Mouse (Mus musculus) embryo, embryonic 11.5 days (tissue): ENCODE results near the gene Cul3.
"Not testable (repeated sequence)": the region's sequence is repeated elsewhere in the genome, so short reads cannot be mapped to it uniquely, and the experiment has no call there.

Source experiments
- DNase-seq: peaks from one replicate; pipeline ENCODE4 v3.0.0-alpha.2; 2012; ENCODE audit warnings: low read depth, low spot score

Gene Cul3

DNA sequence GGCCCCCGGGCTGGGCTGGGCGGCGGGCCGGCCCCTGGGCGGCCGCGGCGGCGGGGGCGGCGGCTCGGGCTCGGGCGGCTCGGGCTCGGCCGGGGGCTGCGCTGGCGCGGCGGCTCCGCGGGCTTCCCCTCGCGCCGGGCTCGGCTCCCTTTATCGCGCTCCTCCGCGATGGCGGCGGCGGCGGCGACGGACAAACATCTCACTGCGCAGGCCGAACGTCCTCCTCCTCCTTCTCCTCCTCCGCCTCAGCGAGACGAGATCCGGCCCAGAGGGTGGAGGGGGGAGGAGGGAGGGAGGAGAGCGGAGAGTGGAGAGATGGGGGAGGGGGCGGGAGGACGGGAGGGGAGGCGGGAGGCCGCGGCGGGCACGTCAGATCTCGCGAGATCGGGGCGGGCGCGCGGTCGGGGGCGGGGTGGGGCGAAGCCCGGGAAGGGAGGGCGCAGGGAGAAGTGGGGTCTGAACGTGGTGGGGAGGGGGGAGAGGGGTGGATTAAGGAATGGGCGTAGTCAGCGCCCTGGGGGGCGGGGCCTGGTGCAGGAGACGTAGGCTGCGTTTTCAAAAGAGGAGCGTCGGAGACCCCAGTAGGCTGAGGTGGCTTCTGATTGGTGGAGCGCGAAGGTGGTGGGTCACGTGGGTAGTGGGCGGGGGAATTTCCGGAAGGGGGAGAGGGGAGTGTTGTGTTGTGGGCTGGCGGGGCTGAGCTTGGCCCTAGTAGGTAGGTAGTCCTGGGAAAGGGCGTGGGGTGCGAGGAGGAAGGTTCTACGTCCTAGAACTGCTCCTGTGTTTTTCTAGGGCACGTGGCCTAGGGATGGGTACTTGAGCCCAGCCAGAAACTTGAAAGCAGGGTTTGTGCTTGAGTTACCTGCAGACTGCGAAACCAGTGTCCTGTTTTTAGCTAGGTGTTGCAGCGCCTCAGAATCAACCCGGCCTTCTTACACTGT lies at the start of gene Cul3:
Gene Cul3, minus strand, starts transcription at position 45 of the 941 bp plus-strand sequence.
- DNase-seq: peak; percentile 98

DNA sequence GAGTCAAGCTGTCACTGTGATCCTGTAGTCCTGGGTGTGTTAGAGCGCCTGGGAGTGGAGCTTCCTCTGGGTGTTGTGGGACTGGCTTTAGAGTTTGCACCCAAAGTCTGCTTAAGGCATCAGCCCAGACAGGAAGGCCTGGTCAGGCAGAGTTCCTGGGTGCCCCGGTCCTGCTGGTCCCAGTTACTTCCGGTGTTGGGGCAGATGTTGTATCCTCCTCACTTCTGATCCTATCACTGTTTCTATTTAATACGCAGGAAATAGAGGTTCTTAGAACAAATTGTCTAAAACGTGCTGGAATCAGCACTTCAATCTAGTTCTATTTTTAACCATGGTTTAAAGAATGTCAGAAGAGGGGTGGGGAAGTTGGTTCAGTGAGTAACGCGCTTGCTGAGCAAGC lies 49.2 kb upstream of the Cul3 start:
- DNase-seq: no peak

DNA sequence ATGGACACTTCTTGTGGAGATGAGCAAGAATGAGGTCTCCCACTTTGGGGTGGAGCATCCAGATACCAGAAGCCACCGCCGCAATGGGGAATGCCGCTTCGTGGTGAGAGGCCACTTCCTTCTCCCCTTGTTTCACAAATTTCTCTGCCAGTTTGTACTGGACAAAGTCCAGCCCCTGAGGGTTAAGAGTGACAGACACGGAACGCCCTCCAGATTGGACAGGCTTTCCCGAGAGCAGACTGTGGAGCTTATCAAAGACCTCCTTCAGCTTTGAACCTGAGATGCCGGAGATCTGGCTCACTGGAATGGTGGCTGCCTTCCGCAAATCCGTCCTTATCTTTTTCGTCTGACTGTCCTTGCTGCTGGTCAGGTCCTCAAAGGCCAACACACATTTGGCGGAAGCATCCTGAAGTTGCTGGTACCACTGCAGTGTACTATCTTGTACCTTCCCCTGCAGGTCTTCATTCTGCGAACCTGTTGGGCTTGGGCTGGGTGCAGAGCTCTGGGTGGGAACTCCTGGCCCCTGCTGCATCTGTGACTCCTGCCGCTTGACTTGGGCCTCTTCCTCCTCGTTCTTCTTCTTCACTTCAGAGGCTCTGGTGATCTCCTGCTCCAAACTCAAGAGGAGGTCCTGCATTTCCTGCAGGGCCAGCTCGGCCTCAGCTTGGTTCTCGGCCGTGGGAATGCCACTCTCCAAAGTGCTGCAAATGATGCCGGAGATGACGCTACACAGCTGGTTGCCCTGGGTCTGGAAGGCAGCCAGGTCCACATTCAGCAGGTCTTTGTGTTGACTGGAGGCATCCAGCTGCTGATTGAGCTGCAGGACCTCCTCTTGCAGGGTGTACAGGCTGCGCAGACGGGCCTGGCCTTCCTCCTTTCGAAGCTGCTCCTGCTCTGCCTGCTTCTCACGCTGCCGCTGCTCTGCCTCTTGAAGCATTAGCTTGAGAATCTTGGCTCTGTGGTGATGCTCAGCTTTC lies 43.6 kb upstream of the Cul3 start:
- DNase-seq: no peak

DNA sequence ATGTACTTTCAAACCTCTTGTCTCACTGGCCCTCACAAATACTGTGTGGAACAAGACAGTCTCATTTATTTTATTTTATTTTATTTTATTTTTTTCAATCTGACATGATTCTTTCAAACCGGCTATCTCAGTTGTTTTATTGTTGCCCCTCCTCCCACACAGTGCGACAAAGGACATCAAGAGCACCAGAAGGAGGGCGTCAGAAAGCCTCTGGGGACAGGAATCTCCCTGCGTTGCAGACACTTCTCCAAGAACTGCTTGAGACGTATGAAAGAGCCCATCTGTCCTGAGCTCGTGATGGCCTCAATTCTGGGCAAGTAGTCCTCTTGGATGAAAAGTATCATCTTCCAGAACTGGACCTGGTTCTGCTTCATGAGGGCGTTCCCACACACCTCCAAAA lies 42.6 kb upstream of the Cul3 start:
- DNase-seq: no peak

DNA sequence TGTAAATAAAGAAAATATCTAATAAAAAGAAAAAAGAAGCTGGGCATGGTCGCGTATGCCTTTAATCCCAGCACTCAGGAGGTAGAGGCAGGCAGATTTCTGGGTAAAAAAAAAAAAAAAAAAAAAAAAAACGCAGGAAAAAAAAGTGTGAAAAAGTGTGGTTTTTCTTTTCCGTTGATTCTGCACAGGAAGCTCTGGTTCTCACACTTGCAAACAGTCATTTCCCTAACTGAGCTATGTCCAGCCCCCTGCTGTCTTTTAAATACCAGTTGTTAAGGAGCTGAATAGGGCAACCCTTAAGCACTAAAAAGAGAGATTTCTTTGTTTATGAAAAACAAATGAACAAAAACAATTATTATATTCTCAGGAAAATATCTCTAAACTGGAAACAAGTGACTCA lies 41.0 kb upstream of the Cul3 start:
- DNase-seq: no peak

DNA sequence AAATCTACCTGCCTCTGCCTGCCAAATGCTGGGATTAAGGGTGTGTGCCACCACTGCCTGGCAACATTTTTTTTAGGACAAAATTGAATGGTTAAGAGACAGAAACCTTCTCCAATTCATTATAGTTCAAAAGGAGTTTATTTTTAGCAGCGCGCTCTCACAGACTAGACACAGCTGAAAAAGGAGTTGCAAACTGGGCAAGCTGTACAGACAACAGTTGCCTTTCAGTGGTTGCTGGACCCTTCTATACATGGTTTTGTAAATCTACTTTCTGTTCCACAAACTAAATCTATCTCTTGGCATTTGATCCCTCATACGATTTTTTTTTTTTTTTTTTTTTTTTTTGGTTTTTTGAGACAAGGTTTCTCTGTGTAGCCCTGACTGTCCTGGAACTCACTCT lies 31.7 kb upstream of the Cul3 start:
- DNase-seq: no peak

DNA sequence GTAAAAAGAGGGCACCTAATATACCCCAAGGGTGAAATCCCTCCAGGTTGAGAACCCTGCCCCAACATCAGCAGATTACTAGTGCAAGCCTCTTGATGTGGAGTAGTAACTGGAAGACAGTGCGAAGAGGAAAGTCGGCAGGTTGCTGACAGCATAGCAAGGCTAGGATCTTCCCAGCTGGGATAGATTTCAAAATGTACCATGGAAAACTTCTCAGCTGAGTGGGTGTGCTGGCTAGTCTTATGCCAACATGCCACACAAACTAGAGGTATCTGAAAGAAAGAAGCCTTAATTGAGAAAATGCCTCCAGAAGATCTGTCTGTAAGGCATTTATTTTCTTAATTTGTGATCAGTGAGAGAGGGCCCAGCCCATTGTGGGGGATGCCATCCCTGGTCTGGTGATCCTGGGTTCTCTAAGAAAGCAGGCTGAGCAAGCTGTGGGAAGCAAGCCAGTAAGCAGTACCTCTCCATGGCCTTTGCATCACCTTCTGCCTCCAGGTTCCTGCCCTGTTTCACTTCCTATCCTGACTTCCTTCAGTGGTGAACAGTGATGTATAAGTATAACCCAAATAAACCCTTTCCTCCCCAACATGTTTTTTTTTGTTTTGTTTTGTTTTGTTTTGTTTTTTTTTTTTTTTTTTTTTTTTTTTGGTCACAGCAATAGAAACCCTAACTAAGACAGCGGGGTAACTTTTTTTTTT lies 31.1 kb upstream of the Cul3 start:
- no peak for DNase-seq

DNA sequence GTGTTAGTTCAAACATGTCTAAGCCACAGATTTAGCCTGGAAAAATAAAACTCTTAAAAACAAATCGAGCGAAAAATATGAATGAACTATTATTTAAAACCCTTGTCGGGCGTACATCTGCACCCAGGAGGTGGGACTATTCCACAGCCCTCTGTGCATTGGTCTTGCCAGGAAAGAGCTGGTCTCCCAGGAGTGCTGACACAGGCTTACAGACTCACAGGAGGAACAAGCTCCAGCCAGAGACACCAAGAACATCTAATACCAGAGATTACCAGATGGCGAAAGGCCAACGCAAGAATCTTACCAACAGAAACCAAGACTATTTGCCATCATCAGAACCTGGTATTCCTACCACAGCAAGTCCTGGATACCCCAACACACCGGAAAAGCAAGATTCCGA lies 23.2 kb upstream of the Cul3 start:
- no peak for DNase-seq

DNA sequence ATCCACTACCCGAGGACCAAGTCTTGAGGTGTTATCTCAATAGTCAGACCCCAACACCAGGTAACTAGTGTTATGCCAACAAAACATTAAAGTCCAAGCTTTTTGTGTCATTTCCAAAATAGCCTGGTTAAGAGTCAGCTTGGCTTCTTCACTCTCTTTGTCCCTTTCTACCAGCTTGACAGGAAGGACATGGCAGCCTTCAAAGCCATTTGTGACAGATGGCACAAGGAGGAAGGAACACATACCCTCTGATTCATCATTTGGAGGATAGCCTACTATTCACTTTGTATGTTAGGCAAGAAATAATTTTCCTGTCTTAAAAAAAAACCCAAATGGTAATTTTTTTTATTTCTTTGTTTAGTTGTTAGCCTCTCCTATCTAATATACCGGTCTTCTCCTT lies 22.7 kb upstream of the Cul3 start:
- no peak for DNase-seq

DNA sequence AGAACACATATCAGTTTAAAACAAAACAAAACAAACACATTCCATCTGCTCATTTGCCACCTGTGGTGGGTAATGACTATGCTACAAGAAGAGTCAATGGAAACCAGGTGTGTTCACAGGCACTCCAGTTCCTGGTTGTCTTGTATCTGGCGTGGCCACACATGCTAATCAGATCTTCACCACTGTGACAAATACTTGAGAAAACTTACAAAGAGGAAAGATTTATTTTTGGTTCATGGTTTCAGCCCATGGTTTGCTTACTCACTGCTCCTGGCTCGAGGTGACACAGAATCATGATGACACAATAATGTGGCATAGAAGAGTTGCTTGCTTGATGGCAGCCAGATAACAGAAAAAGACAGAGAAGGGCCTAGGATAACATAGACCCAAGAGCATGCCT lies 22.1 kb upstream of the Cul3 start:
- no peak for DNase-seq

DNA sequence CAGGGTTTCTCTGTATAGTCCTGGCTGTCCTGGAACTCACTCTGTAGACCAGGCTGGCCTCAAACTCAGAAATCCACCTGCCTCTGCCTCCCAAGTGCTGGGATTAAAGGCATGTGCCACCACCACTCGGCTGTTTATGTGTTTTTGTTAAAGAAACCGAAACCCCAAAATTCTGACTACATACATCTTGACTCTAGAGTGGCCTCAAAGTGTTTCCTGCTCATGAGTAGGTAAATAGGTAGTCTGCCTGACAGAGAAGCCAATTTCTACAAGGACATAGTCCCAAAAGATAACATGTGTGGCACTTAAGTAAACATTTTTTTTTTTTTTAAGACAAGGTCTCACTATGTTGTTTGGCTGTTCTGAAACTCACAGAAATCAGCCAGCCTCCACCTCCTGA lies 21.5 kb upstream of the Cul3 start:
- DNase-seq: not testable (repeated sequence)

DNA sequence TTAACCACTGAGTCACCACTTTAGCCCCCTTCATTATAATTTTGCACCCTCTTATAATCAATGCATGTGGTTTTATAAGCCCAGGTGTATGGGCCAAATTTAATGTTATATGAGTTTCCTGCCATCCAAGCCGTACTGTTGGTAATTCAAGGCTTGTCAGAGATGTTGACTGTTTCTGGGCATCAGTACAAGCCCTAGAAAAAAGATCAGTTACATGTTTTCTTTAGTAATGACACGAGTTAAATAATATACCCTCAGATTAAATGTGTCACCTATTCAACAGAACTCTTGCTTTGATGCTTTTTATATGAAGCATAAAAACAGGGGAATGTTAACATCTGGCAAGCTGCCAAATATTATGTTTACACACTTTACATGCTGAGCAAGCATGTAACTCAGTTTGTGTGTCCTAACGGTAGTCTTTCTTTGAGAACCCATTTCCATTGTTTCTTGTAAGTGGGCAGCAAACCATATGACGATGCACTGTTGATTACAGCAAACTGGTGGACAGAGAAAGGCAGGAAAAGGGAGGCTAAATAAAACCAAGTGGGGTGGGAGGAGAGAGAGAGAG lies 19.8 kb upstream of the Cul3 start:
- DNase-seq: no peak

DNA sequence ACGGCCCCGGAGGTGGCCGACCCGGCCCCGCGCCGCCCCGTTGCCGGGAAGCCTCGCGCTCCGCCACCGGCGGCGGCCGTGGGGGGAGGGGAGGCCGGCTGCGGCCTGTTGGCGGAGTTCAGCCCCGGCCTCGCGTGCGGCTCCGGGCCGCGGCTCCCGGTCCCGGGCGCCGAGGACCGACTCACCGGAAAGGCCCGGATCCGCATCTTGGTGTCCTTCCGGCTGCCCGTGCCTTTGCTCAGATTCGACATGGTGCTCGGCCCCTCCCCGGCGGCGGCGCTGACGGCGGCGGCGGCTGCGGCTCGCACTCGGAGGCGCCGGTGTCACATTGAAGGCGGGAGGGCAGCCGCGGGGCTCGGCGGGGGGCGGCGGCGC lies 232 bp downstream of the Cul3 start:
- DNase-seq: peak; percentile 31

DNA sequence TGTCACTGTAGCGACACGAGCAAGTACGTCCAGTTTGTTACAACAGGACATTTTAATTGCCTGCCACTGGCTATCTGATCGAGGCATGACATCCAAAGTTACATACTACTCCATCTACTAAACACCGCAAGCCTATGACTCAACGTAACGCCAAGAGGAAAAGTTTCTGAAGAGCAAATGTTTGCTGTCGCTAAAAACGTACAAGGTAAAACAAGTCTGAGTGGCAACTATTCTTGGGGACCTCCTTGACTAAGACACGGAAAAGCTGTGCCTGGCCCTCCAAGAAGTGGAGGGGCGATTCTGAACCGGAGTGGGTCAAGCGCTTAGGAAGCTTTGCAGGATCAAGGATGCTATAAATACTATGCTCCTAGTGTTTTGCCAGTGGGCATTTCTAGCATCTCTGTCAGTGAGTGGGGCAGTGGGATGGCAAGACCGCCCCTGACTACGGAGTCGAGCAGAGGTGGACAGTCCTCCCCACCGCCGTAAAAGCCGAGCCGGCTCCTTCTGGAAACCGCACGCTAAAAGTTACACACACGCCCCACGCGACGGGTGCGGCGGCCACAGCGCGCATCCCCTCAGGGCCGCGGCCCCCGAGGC lies 757 bp downstream of the Cul3 start:
- DNase-seq: peak; percentile 5

DNA sequence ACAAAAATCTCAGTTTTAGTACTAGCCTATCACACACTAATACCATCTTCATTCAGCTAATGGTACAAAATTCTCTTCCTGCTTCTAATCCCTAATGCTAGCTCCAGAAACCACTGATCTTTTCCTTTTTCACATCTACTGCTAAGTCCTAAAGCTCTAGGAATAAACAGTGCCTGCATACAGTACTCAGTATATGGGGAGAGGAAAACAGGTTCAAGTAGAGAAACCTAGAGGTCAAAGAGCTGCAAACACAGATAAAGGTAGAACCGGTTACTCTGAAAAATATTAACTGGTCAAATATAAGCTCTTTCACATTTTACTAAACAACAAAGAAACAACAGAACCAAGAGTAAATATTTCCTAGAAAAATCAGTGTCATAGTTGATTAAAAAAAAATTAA lies 1.9 kb downstream of the Cul3 start:
- DNase-seq: no peak

DNA sequence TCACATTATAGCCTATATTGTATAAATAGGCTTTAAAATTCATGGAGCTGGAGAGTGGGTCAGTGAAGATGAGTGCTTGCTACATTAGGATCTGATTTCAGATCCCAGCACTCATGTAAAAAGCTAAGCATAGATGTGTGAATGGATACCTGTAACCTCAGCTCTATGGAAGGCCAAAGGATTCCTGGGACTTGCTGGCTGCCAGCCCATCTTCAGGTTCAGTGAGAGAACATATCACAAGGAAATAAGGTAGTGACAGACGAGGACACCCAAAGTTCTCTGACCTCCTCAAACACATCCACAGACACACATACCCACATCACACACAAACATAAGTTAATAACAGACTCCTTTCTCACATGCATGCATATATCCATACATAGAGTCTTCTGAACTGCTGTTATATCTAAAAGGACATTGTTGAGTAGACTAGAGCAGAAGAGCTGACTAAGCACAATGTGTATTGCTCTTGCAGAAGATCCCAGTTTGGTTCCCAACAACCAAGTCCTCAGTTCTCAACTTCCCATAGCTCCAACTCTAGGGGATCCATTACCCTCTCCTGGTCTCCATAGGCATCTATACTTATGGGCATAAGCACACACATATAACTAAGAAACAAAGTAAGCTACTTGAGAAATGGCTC lies 4.4 kb downstream of the Cul3 start:
- DNase-seq: no peak

DNA sequence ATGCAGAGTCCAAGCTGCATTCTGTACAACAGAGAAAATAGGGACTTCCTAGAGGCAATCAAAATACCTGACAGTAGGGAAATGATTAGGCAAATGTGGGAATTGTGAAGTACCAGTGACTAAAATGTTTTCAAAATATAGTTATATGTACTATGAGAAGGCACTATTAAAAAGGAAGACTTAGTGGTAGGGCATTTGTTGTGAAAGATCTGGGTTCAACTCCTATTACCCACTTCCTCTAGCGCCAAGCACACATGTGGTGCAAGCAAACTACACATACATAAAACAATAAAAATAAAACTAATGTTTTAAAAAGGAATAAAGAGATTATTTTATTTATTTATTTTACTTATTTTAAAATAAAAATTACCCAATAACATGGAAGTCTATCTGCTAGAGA lies 5.2 kb downstream of the Cul3 start:
- DNase-seq: no peak

DNA sequence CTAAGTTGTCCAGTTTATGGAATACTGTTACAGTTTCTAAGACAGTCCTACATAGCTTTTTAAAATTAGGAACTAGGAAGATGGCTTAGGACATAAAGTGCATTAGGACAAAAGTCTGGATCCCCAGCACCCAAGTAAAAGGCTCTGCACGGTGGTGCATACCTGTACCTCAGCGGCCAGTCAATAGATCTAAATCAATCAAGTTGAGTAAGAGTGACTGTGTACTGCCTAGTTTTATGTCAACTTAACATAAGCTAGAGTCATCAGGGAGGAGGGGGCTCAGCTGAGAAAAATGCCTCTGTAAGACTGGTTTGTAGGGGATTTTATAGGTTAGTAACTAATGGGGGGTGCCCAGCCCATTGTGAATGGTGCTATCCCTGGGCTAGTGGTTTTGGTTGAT lies 9.3 kb downstream of the Cul3 start:
- DNase-seq: no peak

DNA sequence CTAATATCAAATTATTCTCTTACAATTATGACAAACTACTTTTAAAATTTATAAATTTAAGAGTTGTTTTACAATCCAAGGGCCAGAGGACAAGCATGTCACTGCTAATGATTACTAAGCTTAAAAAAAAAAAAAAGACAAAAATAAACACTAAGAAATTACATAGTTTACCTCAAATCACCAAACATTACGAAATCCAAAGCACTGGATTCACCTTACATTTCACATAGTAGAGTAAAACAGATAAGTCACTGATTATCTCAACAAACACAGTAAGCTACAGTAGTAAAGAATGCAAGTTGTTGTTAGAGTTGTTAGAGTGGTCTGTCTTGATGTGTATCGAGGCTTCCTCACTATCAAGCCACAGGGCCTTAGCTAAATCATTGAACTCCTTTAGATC lies 14.5 kb downstream of the Cul3 start:
- no peak for DNase-seq

DNA sequence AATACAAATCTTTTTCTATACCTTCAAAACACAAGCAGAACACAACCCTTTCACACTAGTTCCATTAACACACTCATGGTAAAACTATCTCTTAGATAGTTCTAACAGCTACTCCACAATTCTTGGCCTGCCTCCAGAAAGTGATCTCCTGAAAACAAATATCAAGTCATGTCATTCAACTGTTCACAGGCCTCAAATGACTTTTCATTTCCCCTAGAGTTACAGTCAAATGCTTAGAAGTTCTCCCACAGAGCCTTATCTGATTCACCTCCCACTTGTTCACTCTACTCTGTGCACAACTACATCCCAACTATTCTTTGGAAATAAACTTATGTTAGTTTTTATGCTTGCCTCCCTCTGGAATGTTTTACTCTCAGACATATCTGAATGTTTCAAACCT lies 15.9 kb downstream of the Cul3 start:
- no peak for DNase-seq
